Mouse (Mus musculus): Measurements from ENCODE around the gene Pln. TPM values are rescaled to one million over a fixed set of nuclear protein-coding genes. Genes with fewer than 3 reads are reported as not detected.

The Pln gene
- total RNA-seq, 2 experiments from 2014 or later = 1.1 to 1.6 TPM

- DNase-seq = no peak
Observed at GRCm38 (mm10) chr10:53364311-53364710, 26.8 kb downstream of the Pln start.

- DNase-seq = no peak
Observed at GRCm38 (mm10) chr10:53367265-53367664, 29.8 kb downstream of the Pln start.

- DNase-seq = no peak
Observed at GRCm38 (mm10) chr10:53373885-53374578, 36.6 kb downstream of the Pln start.

- DNase-seq = no peak
Observed at GRCm38 (mm10) chr10:53377096-53377495, 39.6 kb downstream of the Pln start.

- no peak for DNase-seq
Observed at GRCm38 (mm10) chr10:53378296-53378695, 40.8 kb downstream of the Pln start.

- no peak for DNase-seq
Observed at GRCm38 (mm10) chr10:53378981-53379708, 41.7 kb downstream of the Pln start.

DNA sequence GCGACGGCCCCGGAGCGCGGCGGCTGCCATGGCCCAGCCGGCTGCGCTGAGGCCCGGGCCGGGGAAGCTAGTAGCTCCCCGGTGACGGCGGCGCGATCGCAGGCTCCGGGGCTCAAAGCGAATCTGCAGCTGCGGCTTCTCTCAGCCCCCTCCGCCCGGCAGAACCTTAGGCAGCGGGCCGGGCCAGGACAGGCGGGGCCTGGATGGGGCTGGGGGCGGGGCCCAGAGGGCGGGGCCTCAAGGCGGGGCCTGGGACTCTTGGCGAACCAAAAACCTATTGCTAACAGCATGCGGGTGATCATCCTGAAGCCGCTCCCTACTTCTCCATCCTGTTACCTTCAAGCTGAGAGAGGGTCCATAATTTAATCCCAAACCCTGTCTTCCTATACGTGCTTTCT lies 42.2 kb downstream of the Pln start, which contains the start of gene Cep85l:
Cep85l (minus strand) TSS at position 239 of the 398 bp plus-strand sequence.
- peak; percentile 96 for DNase-seq

GRCm38 (mm10) chr10:53382696-53383365 lies 45.4 kb downstream of the Pln start:
- DNase-seq = peak; percentile 59

GRCm38 (mm10) chr10:53384896-53385295 lies 47.4 kb downstream of the Pln start:
- no peak for DNase-seq

DNA sequence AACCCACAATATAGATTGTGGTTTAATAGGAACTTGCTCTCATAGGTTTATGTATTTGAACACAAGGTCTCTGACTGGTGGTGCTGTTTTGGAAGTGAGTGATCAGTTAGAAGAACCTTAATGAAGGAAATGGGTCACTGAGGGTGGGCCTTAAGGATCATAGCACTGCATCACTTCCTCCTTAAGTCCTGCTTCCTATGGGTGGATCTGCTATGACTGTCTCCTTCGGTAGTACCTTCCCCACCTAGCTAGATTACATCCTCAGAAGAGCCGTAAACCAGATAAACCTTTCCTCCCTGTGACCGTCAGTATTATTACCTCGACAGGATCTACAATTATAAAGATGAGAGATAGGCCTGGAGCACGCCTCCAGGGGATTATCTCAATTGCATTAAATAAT lies 48.0 kb downstream of the Pln start:
- no peak for DNase-seq

- peak; percentile 30 for DNase-seq
Observed at GRCm38 (mm10) chr10:53388227-53388920, 50.9 kb downstream of the Pln start.

DNA sequence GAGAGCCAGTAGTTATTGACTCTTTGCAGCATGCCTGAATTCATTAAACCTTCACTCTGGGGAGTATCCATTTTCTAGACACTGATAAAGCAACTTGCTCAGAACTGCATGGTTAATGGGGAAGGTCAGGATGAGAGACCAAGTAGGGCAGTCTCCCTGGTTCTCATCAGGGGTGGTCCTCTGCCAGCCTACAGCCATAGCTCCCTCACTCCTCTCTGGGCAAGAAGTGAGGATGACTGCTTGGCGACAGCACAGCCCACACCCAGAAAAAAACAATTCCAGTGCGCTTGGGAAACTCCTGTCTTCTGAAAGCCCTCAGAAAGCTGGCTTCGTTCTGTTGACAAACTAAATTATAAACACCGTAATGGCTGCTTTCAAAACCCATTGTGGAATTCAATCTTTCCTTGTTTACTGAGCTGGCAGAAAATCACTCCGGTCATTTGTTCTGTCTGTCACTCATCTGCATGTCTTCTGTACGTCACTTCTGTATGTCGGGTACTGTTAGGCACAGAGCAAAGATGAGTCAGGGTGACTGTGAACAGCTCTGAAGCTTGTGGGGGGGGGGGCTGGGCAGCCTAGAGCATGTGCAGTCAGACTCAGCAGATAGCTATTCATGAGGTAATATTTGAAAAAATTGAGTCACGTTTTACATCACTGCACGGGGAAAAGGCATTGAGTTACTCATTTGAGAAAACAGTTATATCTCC lies 57.6 kb downstream of the Pln start:
- DNase-seq = no peak

Other genes starting within 250 kb of the Pln start
- 10 to 100 TPM; 30.7 to 85.6 TPM for gene Cep85l, start 42.3 kb downstream of the Pln start, total RNA-seq (2021)

Measured in gastrocnemius, postnatal 25 days (tissue).